Mouse (Mus musculus): ENCODE measurements at regions not wholly inside any gene's neighbourhood (a gene's known extent, or its start where the extent isn't known, plus 50 kb on each side); places are given as distances from the start of the nearest gene placed in this dataset. TPM values are rescaled to one million over a fixed set of nuclear protein-coding genes. Genes with fewer than 3 reads are reported as not detected.

DNA sequence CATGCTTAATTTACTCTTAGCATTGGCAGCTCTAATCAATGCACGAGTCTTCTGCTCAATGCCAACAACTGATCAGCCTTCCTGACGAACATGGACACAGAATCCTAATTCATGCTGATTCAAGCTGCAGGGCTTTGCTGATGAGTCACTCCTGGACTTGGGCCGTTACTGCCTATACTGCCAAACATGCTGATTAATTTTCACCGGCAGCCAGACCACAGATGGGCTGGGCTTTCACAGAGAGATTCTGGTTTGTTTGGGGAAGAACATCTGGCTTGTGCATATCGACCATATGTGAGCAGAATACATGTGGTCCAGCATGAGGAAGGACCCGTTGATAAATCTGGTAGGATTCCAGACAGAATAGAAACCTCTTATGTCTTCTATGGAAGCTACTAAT, 358.9 kb downstream of the Xylt1 start:
- DNase-seq (ENCODE audit: low spot score) (peak; percentile 57), ATAC-seq (peak; percentile 32; the same call in 1 of the 2 replicates)
- Histone ChIP-seq H3K4me1 (ENCODE audit: control insufficient read depth, insufficient read depth, low read length) (peaks cover 9% of the 10 kb centered on the region), H3K27me3 (replicated peaks; ENCODE audit: control insufficient read depth, insufficient read depth, low read length) (no peaks in the 10 kb centered on the region), H3K9ac (ENCODE audit: low read length) (no peak overlapping the region), H3K36me3 (ENCODE audit: control insufficient read depth, insufficient read depth, low read length) (no peaks in the 10 kb centered on the region), H3K4me3 (ENCODE audit: low read depth, low read length) (no peak overlapping the region), H3K4me2 (ENCODE audit: low read length) (no peak overlapping the region), H3K9me3 (replicated peaks; ENCODE audit: control insufficient read depth, low read length) (no peaks in the 10 kb centered on the region), H3K27ac (ENCODE audit: low read depth, low read length) (no peak overlapping the region)
- WGBS, result 52% methylated on average over 6 of the region's 6 CpGs

- no peaks in the 10 kb centered on the region for H3K27me3 ChIP-seq (replicated peaks; ENCODE audit: control insufficient read depth, insufficient read depth, low read length)
- DNase-seq (ENCODE audit: low spot score), result no peak
- peak; percentile 77 for ATAC-seq
- H3K4me3 ChIP-seq (ENCODE audit: low read depth, low read length), result no peak overlapping the region
- 7% methylated on average over 3 of the region's 3 CpGs for WGBS
- no peaks in the 10 kb centered on the region for H3K9me3 ChIP-seq (replicated peaks; ENCODE audit: control insufficient read depth, low read length)
- H3K36me3 ChIP-seq (ENCODE audit: control insufficient read depth, insufficient read depth, low read length), result no peaks in the 10 kb centered on the region
- peak overlapping the region; percentile 14; the same call in 1 of the 2 replicates for H3K4me2 ChIP-seq (ENCODE audit: low read length)
- H3K27ac ChIP-seq (ENCODE audit: low read depth, low read length), result peak overlapping the region; percentile 72
- no peak overlapping the region for H3K9ac ChIP-seq (ENCODE audit: low read length)
- H3K4me1 ChIP-seq (ENCODE audit: control insufficient read depth, insufficient read depth, low read length), result peaks cover 9% of the 10 kb centered on the region
Measured at GRCm38 (mm10) chr7:117735699-117736020, 354.9 kb downstream of the Xylt1 start.

DNA sequence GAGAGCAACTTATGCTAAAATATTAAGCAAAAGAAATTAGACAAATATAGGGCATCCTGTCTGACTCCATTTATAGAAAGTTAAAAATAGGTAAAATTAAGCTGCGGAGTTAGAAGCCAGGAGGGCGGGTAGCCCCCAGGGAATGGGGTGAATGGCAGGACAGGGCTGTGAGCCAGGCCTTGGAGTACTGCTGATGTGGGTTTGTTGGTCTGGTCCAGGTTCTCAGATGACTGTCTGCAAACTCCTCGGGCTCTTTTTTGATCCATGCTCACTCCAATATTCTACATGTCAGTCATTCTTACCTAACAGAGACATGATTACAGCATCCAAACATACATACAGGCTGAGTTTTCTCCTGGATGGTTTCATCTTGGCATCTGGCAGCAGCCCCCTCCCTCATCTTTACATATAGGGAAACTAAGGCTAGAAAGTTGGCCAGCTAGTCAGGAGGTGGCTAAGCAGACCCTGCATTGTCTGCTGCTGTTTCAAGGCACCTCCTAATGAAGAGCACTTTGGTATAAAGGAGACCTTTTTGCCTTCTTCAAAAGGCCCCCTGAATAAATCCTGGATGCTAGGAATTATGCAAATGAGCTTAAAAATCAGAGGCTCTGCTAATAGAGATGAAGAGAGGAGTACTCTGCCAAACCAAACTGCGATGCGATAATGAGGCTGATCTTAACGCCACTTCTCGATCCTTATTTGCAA, 354.4 kb downstream of the Xylt1 start:
- H3K4me1 ChIP-seq (ENCODE audit: control insufficient read depth, insufficient read depth, low read length), result peaks cover 9% of the 10 kb centered on the region
- H3K27me3 ChIP-seq (replicated peaks; ENCODE audit: control insufficient read depth, insufficient read depth, low read length), result no peaks in the 10 kb centered on the region
- 16% methylated on average over 7 of the region's 7 CpGs for WGBS
- no peak overlapping the region for H3K4me3 ChIP-seq (ENCODE audit: low read depth, low read length)
- no peaks in the 10 kb centered on the region for H3K36me3 ChIP-seq (ENCODE audit: control insufficient read depth, insufficient read depth, low read length)
- peak; percentile 87 for DNase-seq (ENCODE audit: low spot score)
- H3K4me2 ChIP-seq (ENCODE audit: low read length), result no peak overlapping the region
- no peaks in the 10 kb centered on the region for H3K9me3 ChIP-seq (replicated peaks; ENCODE audit: control insufficient read depth, low read length)
- ATAC-seq, result peak; percentile 81
- no peak overlapping the region for H3K9ac ChIP-seq (ENCODE audit: low read length)
- H3K27ac ChIP-seq (ENCODE audit: low read depth, low read length), result no peak overlapping the region

GRCm38 (mm10) chr7:117729067-117729466, 348.3 kb downstream of the Xylt1 start:
- WGBS, result 84% methylated on average over 4 of the region's 4 CpGs
- Histone ChIP-seq H3K36me3 (ENCODE audit: control insufficient read depth, insufficient read depth, low read length) (no peaks in the 10 kb centered on the region), H3K4me1 (ENCODE audit: control insufficient read depth, insufficient read depth, low read length) (no peaks in the 10 kb centered on the region), H3K4me3 (ENCODE audit: low read depth, low read length) (no peak overlapping the region), H3K27me3 (replicated peaks; ENCODE audit: control insufficient read depth, insufficient read depth, low read length) (no peaks in the 10 kb centered on the region), H3K9me3 (replicated peaks; ENCODE audit: control insufficient read depth, low read length) (no peaks in the 10 kb centered on the region), H3K4me2 (ENCODE audit: low read length) (no peak overlapping the region), H3K9ac (ENCODE audit: low read length) (no peak overlapping the region), H3K27ac (ENCODE audit: low read depth, low read length) (no peak overlapping the region)
- DNase-seq (ENCODE audit: low spot score), result peak; percentile 12
- ATAC-seq, result no peak

Small RNA genes in the stretch of these regions (microRNA-seq; reads per million reads assigned to microRNA genes)
- gene Gm24063, result not detected
